Mouse (Mus musculus) liver, adult 2 months (tissue): ENCODE measurements around the gene Tmem52.
"Not testable (repeated sequence)": the region's sequence is repeated elsewhere in the genome, so short reads cannot be mapped to it uniquely, and the experiment has no call there.

ENCODE experiments used
- CTCF ChIP-seq: fragments of 200-500 bp; IDR thresholded peaks from 2 replicates; pipeline ENCODE4 v1.5.1; 2011; ENCODE audit warnings: low read depth, low read length, control low read depth
- POLR2A ChIP-seq: fragments of 200-500 bp; IDR thresholded peaks from 2 replicates; pipeline ENCODE4 v1.6.1; 2011; ENCODE audit warnings: low read length, control low read depth; ENCODE audit not compliant: insufficient read depth; ENCODE audit errors: extremely low read depth

DNA sequence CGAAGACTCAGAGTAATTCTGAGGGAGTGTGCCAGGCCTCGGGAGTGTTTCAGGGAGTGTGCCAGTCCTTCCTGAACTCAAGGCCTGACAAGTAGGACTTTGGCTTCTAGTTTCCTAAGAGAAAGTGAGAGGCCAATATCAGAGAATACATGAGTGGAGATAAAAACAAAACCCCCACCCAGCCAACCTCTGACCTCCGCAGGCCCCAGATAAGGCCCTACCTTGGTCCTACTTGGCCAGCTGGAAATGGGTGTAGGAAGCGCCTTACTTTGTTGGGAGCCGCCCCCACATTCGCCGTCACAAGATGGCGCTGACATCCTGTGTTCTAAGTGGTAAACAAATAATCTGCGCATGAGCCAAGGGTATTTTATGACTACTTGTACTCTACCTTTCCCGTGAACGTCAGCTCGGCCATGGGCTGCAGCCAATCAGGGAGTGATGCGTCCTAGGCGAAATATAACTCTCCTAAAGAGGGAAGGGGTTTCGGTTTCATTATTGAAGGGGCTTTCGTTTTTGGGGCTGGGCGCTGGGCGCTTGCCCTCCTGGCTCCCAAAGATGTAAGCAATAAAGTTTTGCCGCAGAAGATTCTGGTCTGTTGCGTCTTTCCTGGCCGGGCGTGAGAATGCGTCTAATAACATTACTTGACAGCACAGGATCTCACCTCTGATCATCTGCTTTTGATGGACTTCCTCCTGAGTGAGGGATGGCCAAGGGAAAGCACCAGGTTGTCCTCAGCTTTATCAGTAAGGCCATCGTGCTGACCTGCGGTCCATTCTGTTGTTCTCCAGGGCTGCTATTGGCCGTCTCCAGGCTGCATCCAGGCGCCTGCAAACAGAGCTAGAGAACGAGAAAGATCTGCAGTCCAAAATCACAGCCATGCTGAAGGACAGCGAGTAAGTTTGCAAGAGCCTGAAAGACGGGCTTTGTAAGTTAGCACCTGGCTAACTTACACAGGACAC lies 47.2 kb upstream of the Tmem52 start:
- TF ChIP-seq CTCF, POLR2A: not testable (repeated sequence)
